Mouse (Mus musculus) thymus, adult 2 months (tissue): ENCODE results near the gene Pcyox1.

Source experiments
- CTCF ChIP-seq: fragments of 200-500 bp; IDR thresholded peaks from 2 replicates; pipeline ENCODE4 v1.5.1; 2012; ENCODE audit warnings: mild to moderate bottlenecking, control low read depth, low read length, moderate library complexity, borderline replicate concordance; ENCODE audit not compliant: control insufficient read depth, poor library complexity, insufficient read depth; ENCODE audit errors: extremely low read depth
- POLR2A ChIP-seq: fragments of 200-500 bp; IDR thresholded peaks from 2 replicates; pipeline ENCODE4 v1.6.1; 2012; ENCODE audit warnings: mild to moderate bottlenecking, low read length, control low read depth, moderate library complexity; ENCODE audit not compliant: control insufficient read depth, poor library complexity, insufficient read depth; ENCODE audit errors: extremely low read depth

GRCm38 (mm10) chr6:86406306-86406705, 9.4 kb upstream of the Pcyox1 start:
- TF ChIP-seq POLR2A (no peak), CTCF (no peak)
